Mouse (Mus musculus) liver, postnatal 0 days (tissue): ENCODE measurements around the gene Grik1.

Source experiments
- CTCF ChIP-seq: sonication (generic); IDR thresholded peaks from 2 replicates; pipeline ENCODE4 v1.5.1; 2016; ENCODE audit warnings: antibody characterized with exemption, low read depth
- EP300 ChIP-seq: IDR thresholded peaks from 2 replicates; pipeline ENCODE4 v1.6.1; 2016; ENCODE audit warnings: antibody characterized with exemption, low read depth, mild to moderate bottlenecking

DNA sequence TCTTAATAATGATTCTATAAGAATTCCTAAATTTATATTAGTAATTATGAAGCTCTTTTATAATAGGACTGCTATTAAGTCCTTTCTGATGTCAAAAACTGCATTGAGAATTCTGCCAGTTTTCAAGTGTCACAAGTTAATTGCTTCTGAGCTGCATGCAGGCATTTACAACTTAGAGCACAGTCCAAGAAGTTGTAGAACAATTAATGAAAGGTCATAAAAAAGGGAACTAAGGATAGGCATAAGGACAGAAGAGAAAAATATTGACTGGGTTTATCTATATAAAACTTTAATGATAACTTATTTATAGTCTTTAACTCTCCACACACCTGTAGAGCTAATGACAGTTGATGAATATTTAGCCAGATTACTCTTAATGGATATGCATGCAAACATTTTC lies 123.5 kb downstream of the Grik1 start:
- no peak for TF ChIP-seq CTCF
- no peak for TF ChIP-seq EP300
